Mouse (Mus musculus) forebrain, embryonic 11.5 days (tissue): ENCODE results near the gene Krtcap2. TPM values are rescaled to one million over a fixed set of nuclear protein-coding genes. Genes with fewer than 3 reads are reported as not detected.

Source experiments
- ATAC-seq: fragments of 200-750 bp; cut with Nextera tagmentation; replicated peaks from 2 replicates; pipeline ENCODE4 v1.8.0; 2017; ENCODE audit warnings: moderate TSS enrichment; ENCODE audit not compliant: low FRiP score
- DNase-seq: peaks from one replicate; pipeline ENCODE4 v3.0.0-alpha.2; 2017; ENCODE audit warnings: low spot score
- H3K27ac ChIP-seq: fragments of 300-500 bp; sonication (generic); 2 replicates; pipeline ENCODE4 v1.5.1; 2014; ENCODE audit warnings: low read depth, low read length
- H3K27me3 ChIP-seq: fragments of 300-500 bp; sonication (generic); 2 replicates; pipeline ENCODE4 v1.6.1; 2014; ENCODE audit warnings: mild to moderate bottlenecking, low read length, mixed read lengths; ENCODE audit not compliant: control insufficient read depth, insufficient read depth
- H3K36me3 ChIP-seq: fragments of 300-500 bp; sonication (generic); 2 replicates; pipeline ENCODE4 v1.6.1; 2014; ENCODE audit warnings: mild to moderate bottlenecking, low read length, moderate library complexity, mixed read lengths; ENCODE audit not compliant: control insufficient read depth, insufficient read depth
- H3K4me1 ChIP-seq: fragments of 300-500 bp; sonication (generic); replicated peaks from 2 replicates; pipeline ENCODE4 v1.6.1; 2014; ENCODE audit warnings: low read length, mixed read lengths; ENCODE audit not compliant: control insufficient read depth, insufficient read depth
- H3K4me2 ChIP-seq: fragments of 300-500 bp; sonication (generic); 2 replicates; pipeline ENCODE4 v1.6.1; 2014; ENCODE audit warnings: low read depth, mild to moderate bottlenecking, low read length, moderate library complexity, mixed read lengths; ENCODE audit not compliant: severe bottlenecking
- H3K4me3 ChIP-seq: fragments of 300-500 bp; sonication (generic); 2 replicates; pipeline ENCODE4 v1.5.1; 2014; ENCODE audit warnings: low read depth, low read length
- H3K9ac ChIP-seq: fragments of 300-500 bp; sonication (generic); 2 replicates; pipeline ENCODE4 v1.6.1; 2014; ENCODE audit warnings: low read length
- H3K9me3 ChIP-seq: fragments of 300-500 bp; sonication (generic); 2 replicates; pipeline ENCODE4 v1.6.1; 2016; ENCODE audit warnings: low read length, mixed read lengths; ENCODE audit not compliant: control insufficient read depth
- whole genome bisulfite sequencing: fragments of 180-500 bp; shearing (Covaris S2); extraction: QIAGEN DNeasy Blood & Tissue Kit; methylation state at CpG from one replicate; pipeline ENCODE4 v1.1.7; 2014; 5-methylcytosine and 5-hydroxymethylcytosine counted together
- polyA plus RNA-seq: library from polyadenylated mRNA; unstranded; fragments of >200 nt; fragmentation: Nextera tagmentation; extraction: Ambion mirVana; gene quantifications from 2 replicates; pipeline ENCODE4 v1.2.1, GENCODE M21; 2014

Krtcap2 gene
- polyA plus RNA-seq, 1 experiment from 2014 or later: 252 TPM

- H3K27me3 ChIP-seq: no peaks in the 10 kb centered on the region
- WGBS: 74% methylated on average over 1 of the region's 1 CpGs
- no peak for DNase-seq
- H3K4me3 ChIP-seq: no peak overlapping the region
- no peak overlapping the region for H3K9ac ChIP-seq
- H3K36me3 ChIP-seq: peaks cover 3% of the 10 kb centered on the region; the same call in 1 of the 2 replicates
- no peaks in the 10 kb centered on the region for H3K9me3 ChIP-seq
- 0 out of 2 replicates have a peak overlapping the region, but pooled peaks have one; percentile 41 for H3K27ac ChIP-seq
- ATAC-seq: no peak
- H3K4me2 ChIP-seq: no peak overlapping the region
- peaks cover 21% of the 10 kb centered on the region for H3K4me1 ChIP-seq
These were observed 27.5 kb upstream of the Krtcap2 start for GRCm38 (mm10) chr3:89218271-89218670.

- WGBS: 46% methylated on average over 8 of the region's 8 CpGs
- no peaks in the 10 kb centered on the region for H3K27me3 ChIP-seq
- no peak for DNase-seq
- H3K9ac ChIP-seq: peak overlapping the region; percentile 21
- no peak overlapping the region for H3K4me3 ChIP-seq
- peaks cover 33% of the 10 kb centered on the region for H3K4me1 ChIP-seq
- H3K27ac ChIP-seq: peak overlapping the region; percentile 37; the same call in 1 of the 2 replicates
- peaks cover 3% of the 10 kb centered on the region; the same call in 1 of the 2 replicates for H3K36me3 ChIP-seq
- H3K4me2 ChIP-seq: no peak overlapping the region
- no peak for ATAC-seq
- no peaks in the 10 kb centered on the region for H3K9me3 ChIP-seq
These were observed 26.2 kb upstream of the Krtcap2 start for GRCm38 (mm10) chr3:89219546-89219945.

- peaks cover 29% of the 10 kb centered on the region for H3K4me1 ChIP-seq
- DNase-seq (no peak), ATAC-seq (no peak)
- 71% methylated on average over 5 of the region's 5 CpGs for WGBS
- no peak overlapping the region for H3K27ac ChIP-seq
- H3K9me3 ChIP-seq: no peaks in the 10 kb centered on the region
- no peak overlapping the region for H3K4me2 ChIP-seq
- H3K36me3 ChIP-seq: peaks cover 3% of the 10 kb centered on the region; the same call in 1 of the 2 replicates
- no peaks in the 10 kb centered on the region for H3K27me3 ChIP-seq
- H3K9ac ChIP-seq: peak overlapping the region; percentile 35
- H3K4me3 ChIP-seq: no peak overlapping the region
These were observed 24.6 kb upstream of the Krtcap2 start for GRCm38 (mm10) chr3:89221167-89221566.

GRCm38 (mm10) chr3:89224796-89225195 is 21.0 kb upstream of the Krtcap2 start:
- ATAC-seq: no peak
- peaks cover 29% of the 10 kb centered on the region for H3K4me1 ChIP-seq
- peaks cover 3% of the 10 kb centered on the region; the same call in 1 of the 2 replicates for H3K36me3 ChIP-seq

GRCm38 (mm10) chr3:89225321-89225815 is 20.4 kb upstream of the Krtcap2 start:
- Histone ChIP-seq H3K27me3 (no peaks in the 10 kb centered on the region), H3K36me3 (peaks cover 3% of the 10 kb centered on the region; the same call in 1 of the 2 replicates), H3K9ac (peak overlapping the region; percentile 74), H3K27ac (peak overlapping the region; percentile 98), H3K9me3 (no peaks in the 10 kb centered on the region), H3K4me3 (peak overlapping the region; percentile 97), H3K4me1 (peaks cover 29% of the 10 kb centered on the region), H3K4me2 (peak overlapping the region; percentile 95)
- DNase-seq (no peak), ATAC-seq (no peak)
- 21% methylated on average over 12 of the region's 12 CpGs for WGBS

More at GRCm38 (mm10) chr3:89224796-89225195, 21.0 kb upstream of the Krtcap2 start:
- peak overlapping the region; percentile 98 for H3K27ac ChIP-seq
- 43% methylated on average over 11 of the region's 11 CpGs for WGBS
- no peaks in the 10 kb centered on the region for H3K9me3 ChIP-seq
- peak overlapping the region; percentile 74 for H3K9ac ChIP-seq
- H3K27me3 ChIP-seq: no peaks in the 10 kb centered on the region
- H3K4me2 ChIP-seq: peak overlapping the region; percentile 95
- peak overlapping the region; percentile 97 for H3K4me3 ChIP-seq
- DNase-seq: no peak

GRCm38 (mm10) chr3:89225918-89226317 is 19.8 kb upstream of the Krtcap2 start:
- Histone ChIP-seq H3K27ac (peak overlapping the region; percentile 98), H3K4me2 (peak overlapping the region; percentile 95), H3K9ac (peak overlapping the region; percentile 74), H3K9me3 (no peaks in the 10 kb centered on the region), H3K4me1 (peaks cover 28% of the 10 kb centered on the region), H3K27me3 (no peaks in the 10 kb centered on the region), H3K36me3 (peaks cover 3% of the 10 kb centered on the region; the same call in 1 of the 2 replicates), H3K4me3 (peak overlapping the region; percentile 97)
- 6% methylated on average over 4 of the region's 4 CpGs for WGBS
- peak; percentile 82 for ATAC-seq
- peak; percentile 90 for DNase-seq

- H3K9me3 ChIP-seq: no peaks in the 10 kb centered on the region
- peak overlapping the region; percentile 95 for H3K4me2 ChIP-seq
- ATAC-seq (peak; percentile 0; the same call in 1 of the 2 replicates), DNase-seq (no peak)
- peak overlapping the region; percentile 97 for H3K4me3 ChIP-seq
- 4% methylated on average over 11 of the region's 11 CpGs for WGBS
- H3K9ac ChIP-seq: peak overlapping the region; percentile 74
- H3K27me3 ChIP-seq: no peaks in the 10 kb centered on the region
- peaks cover 3% of the 10 kb centered on the region; the same call in 1 of the 2 replicates for H3K36me3 ChIP-seq
- H3K4me1 ChIP-seq: peaks cover 25% of the 10 kb centered on the region
- peak overlapping the region; percentile 98 for H3K27ac ChIP-seq
These were observed 19.4 kb upstream of the Krtcap2 start for GRCm38 (mm10) chr3:89226361-89226760.

- peak within 1 kb of the TSS; percentile 74 for H3K9ac ChIP-seq
- peak within 1 kb of the TSS; percentile 98 for H3K27ac ChIP-seq
- H3K4me2 ChIP-seq: peak within 1 kb of the TSS; percentile 95
- peaks cover 3% of the 10 kb centered on the region; the same call in 1 of the 2 replicates for H3K36me3 ChIP-seq
- H3K4me3 ChIP-seq: peak within 1 kb of the TSS; percentile 97
- 1% methylated on average over 21 of the region's 21 CpGs for WGBS
- no peaks in the 10 kb centered on the region for H3K9me3 ChIP-seq
- DNase-seq (no peak), ATAC-seq (no peak)
- peaks cover 25% of the 10 kb centered on the region for H3K4me1 ChIP-seq
- no peaks in the 10 kb centered on the region for H3K27me3 ChIP-seq
These were observed 18.9 kb upstream of the Krtcap2 start, which contains the start of gene Mtx1 for GRCm38 (mm10) chr3:89226900-89227299. Mtx1 (minus strand) TSS chr3:89227088.
